Mouse (Mus musculus) midbrain, embryonic 10.5 days (tissue): ENCODE measurements at regions not wholly inside any gene's neighbourhood (a gene's known extent, or its start where the extent isn't known, plus 50 kb on each side); places are given as distances from the start of the nearest gene placed in this dataset.

Experiments
- DNase-seq: peaks from one replicate; pipeline ENCODE4 v3.0.0-alpha.2; 2017; ENCODE audit warnings: low spot score
- H3K27ac ChIP-seq: fragments of 300-500 bp; sonication (generic); replicated peaks from 2 replicates; pipeline ENCODE4 v1.5.1; 2016; ENCODE audit warnings: mild to moderate bottlenecking
- H3K27me3 ChIP-seq: fragments of 300-500 bp; sonication (generic); 2 replicates; pipeline ENCODE4 v1.6.1; 2016; ENCODE audit warnings: low read depth, mild to moderate bottlenecking; ENCODE audit not compliant: poor library complexity, severe bottlenecking
- H3K36me3 ChIP-seq: fragments of 300-500 bp; sonication (generic); 2 replicates; pipeline ENCODE4 v1.6.1; 2016; ENCODE audit warnings: mild to moderate bottlenecking, moderate library complexity
- H3K4me1 ChIP-seq: fragments of 300-500 bp; sonication (generic); 2 replicates; pipeline ENCODE4 v1.6.1; 2016
- H3K4me3 ChIP-seq: fragments of 300-500 bp; sonication (generic); 2 replicates; pipeline ENCODE4 v1.5.1; 2016; ENCODE audit warnings: mild to moderate bottlenecking, moderate library complexity
- H3K9me3 ChIP-seq: fragments of 300-500 bp; sonication (generic); replicated peaks from 2 replicates; pipeline ENCODE4 v1.6.1; 2016; ENCODE audit warnings: mild to moderate bottlenecking
- WGBS: fragments of 180-500 bp; shearing (Covaris S2); methylation state at CpG from one replicate; pipeline ENCODE4 v1.1.7; 2016; 5-methylcytosine and 5-hydroxymethylcytosine counted together

- no peaks in the 10 kb centered on the region for H3K9me3 ChIP-seq
- H3K4me1 ChIP-seq = no peaks in the 10 kb centered on the region
- no peak overlapping the region for H3K4me3 ChIP-seq
- DNase-seq = peak; percentile 25
- 89% methylated on average over 2 of the region's 2 CpGs for WGBS
- H3K27me3 ChIP-seq = no peaks in the 10 kb centered on the region
- no peaks in the 10 kb centered on the region for H3K36me3 ChIP-seq
- H3K27ac ChIP-seq = no peak overlapping the region
These were observed 59.2 kb upstream of the Nudt7 start for GRCm38 (mm10) chr8:114074122-114074521.

- peaks cover 6% of the 10 kb centered on the region for H3K4me1 ChIP-seq
- 88% methylated on average over 5 of the region's 5 CpGs for whole genome bisulfite sequencing
- H3K27me3 ChIP-seq = peaks cover 1% of the 10 kb centered on the region; the same call in 1 of the 2 replicates
- H3K27ac ChIP-seq = no peak overlapping the region
- H3K9me3 ChIP-seq = no peaks in the 10 kb centered on the region
- H3K36me3 ChIP-seq = no peaks in the 10 kb centered on the region
- H3K4me3 ChIP-seq = no peak overlapping the region
- no peak for DNase-seq
These were observed 56.7 kb upstream of the Nudt7 start for GRCm38 (mm10) chr8:114076701-114077100.

DNA sequence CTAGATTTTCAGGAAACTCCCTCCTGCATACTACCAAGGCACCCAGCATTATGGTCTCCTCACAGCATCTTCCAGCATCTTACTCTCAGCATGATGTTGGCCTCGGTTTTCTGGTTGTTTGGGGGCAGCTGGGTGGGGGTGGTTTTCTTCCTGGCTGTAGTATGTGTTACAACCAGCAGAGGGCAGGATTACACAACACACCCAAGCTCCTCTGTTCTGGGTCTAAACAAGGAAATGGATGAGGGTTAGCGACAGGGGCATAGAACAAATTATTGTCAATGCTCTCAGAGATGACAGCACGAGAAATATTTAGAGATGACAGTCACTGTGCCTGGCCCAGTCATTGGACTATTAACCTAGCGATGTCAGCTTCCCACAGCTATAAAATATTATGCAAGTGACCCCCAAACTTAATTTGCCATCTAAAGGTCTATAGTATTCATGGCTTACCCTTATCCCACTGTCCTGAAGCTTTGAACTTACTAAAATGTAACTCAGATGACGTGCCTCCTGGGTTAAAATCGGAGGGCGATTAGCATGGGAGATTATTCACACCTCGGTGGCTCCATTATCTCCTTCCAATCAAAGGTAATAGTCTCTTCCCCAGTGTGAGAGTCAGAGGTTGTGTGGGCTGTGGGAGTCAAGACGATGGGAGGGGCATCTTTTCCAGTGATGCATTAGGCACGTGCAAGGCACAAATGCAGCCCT is 52.2 kb upstream of the Nudt7 start:
- peaks cover 8% of the 10 kb centered on the region for H3K4me1 ChIP-seq
- H3K27ac ChIP-seq = no peak overlapping the region
- no peaks in the 10 kb centered on the region for H3K9me3 ChIP-seq
- 14% methylated on average over 10 of the region's 10 CpGs for WGBS
- DNase-seq = peak; percentile 63
- H3K36me3 ChIP-seq = no peaks in the 10 kb centered on the region
- no peak overlapping the region for H3K4me3 ChIP-seq
- H3K27me3 ChIP-seq = peaks cover 7% of the 10 kb centered on the region; the same call in 1 of the 2 replicates

- WGBS = 60% methylated on average over 3 of the region's 3 CpGs
- Histone ChIP-seq H3K9me3 (no peaks in the 10 kb centered on the region), H3K4me1 (peaks cover 8% of the 10 kb centered on the region), H3K27me3 (peaks cover 7% of the 10 kb centered on the region; the same call in 1 of the 2 replicates), H3K4me3 (no peak overlapping the region), H3K36me3 (no peaks in the 10 kb centered on the region), H3K27ac (no peak overlapping the region)
- no peak for DNase-seq
These were observed 51.6 kb upstream of the Nudt7 start for GRCm38 (mm10) chr8:114081757-114082059.
